Mouse (Mus musculus): ENCODE results near the gene Alpl. TPM values are rescaled to one million over a fixed set of nuclear protein-coding genes. Genes with fewer than 3 reads are reported as not detected.

Gene Alpl
- polyA plus RNA-seq, 1 experiment from 2014 or later, result 43.5 TPM

- ATAC-seq (ENCODE audit: insufficient number of reproducible peaks, low FRiP score, low TSS enrichment, low read depth), result no peak
Observed at GRCm38 (mm10) chr4:137731891-137732290, 64.3 kb downstream of the Alpl start.

GRCm38 (mm10) chr4:137730757-137731156, 65.4 kb downstream of the Alpl start:
- Histone ChIP-seq H3K4me3 (no peak overlapping the region), H3K27me3 (peaks cover 35% of the 10 kb centered on the region), H3K9me3 (no peaks in the 10 kb centered on the region), H3K4me2 (no peak overlapping the region), H3K4me1 (peaks cover 28% of the 10 kb centered on the region), H3K9ac (no peak overlapping the region), H3K36me3 (no peaks in the 10 kb centered on the region), H3K27ac (no peak overlapping the region)
- no peak for ATAC-seq (ENCODE audit: insufficient number of reproducible peaks, low FRiP score, low TSS enrichment, low read depth)
- 79% methylated on average over 8 of the region's 8 CpGs for WGBS

More at GRCm38 (mm10) chr4:137731891-137732290, 64.3 kb downstream of the Alpl start:
- H3K4me3 ChIP-seq, result no peak overlapping the region
- WGBS, result 66% methylated on average over 10 of the region's 10 CpGs
- no peak overlapping the region for H3K4me2 ChIP-seq
- H3K4me1 ChIP-seq, result peaks cover 39% of the 10 kb centered on the region
- peaks cover 35% of the 10 kb centered on the region for H3K27me3 ChIP-seq
- no peak overlapping the region for H3K27ac ChIP-seq
- H3K9ac ChIP-seq, result no peak overlapping the region
- no peaks in the 10 kb centered on the region for H3K9me3 ChIP-seq
- H3K36me3 ChIP-seq, result no peaks in the 10 kb centered on the region

- Histone ChIP-seq H3K36me3 (no peaks in the 10 kb centered on the region), H3K27me3 (peaks cover 35% of the 10 kb centered on the region), H3K4me3 (no peak overlapping the region), H3K4me2 (no peak overlapping the region), H3K27ac (no peak overlapping the region), H3K9me3 (no peaks in the 10 kb centered on the region), H3K4me1 (peaks cover 27% of the 10 kb centered on the region), H3K9ac (no peak overlapping the region)
- ATAC-seq (ENCODE audit: insufficient number of reproducible peaks, low FRiP score, low TSS enrichment, low read depth), result no peak
- WGBS, result 16% methylated on average over 3 of the region's 3 CpGs
Observed at GRCm38 (mm10) chr4:137730134-137730533, 66.0 kb downstream of the Alpl start.

GRCm38 (mm10) chr4:137729155-137729855, 66.9 kb downstream of the Alpl start:
- Histone ChIP-seq H3K4me3 (no peak overlapping the region), H3K9me3 (no peaks in the 10 kb centered on the region), H3K27me3 (peaks cover 40% of the 10 kb centered on the region), H3K4me2 (peak overlapping the region; percentile 32), H3K4me1 (peaks cover 29% of the 10 kb centered on the region), H3K27ac (no peak overlapping the region), H3K36me3 (no peaks in the 10 kb centered on the region), H3K9ac (no peak overlapping the region)
- no peak for ATAC-seq (ENCODE audit: insufficient number of reproducible peaks, low FRiP score, low TSS enrichment, low read depth)
- WGBS, result 22% methylated on average over 24 of the region's 24 CpGs

GRCm38 (mm10) chr4:137728399-137729154, 67.6 kb downstream of the Alpl start:
- Histone ChIP-seq H3K27me3 (peaks cover 47% of the 10 kb centered on the region), H3K4me1 (peaks cover 36% of the 10 kb centered on the region), H3K4me2 (peak overlapping the region; percentile 32), H3K36me3 (no peaks in the 10 kb centered on the region), H3K9me3 (no peaks in the 10 kb centered on the region), H3K9ac (no peak overlapping the region), H3K4me3 (no peak overlapping the region), H3K27ac (no peak overlapping the region)
- no peak for ATAC-seq (ENCODE audit: insufficient number of reproducible peaks, low FRiP score, low TSS enrichment, low read depth)
- WGBS, result 10% methylated on average over 17 of the region's 17 CpGs

- ATAC-seq (ENCODE audit: insufficient number of reproducible peaks, low FRiP score, low TSS enrichment, low read depth), result no peak
- H3K27ac ChIP-seq, result no peak overlapping the region
- H3K4me1 ChIP-seq, result peaks cover 45% of the 10 kb centered on the region
- no peak overlapping the region for H3K4me3 ChIP-seq
- H3K9ac ChIP-seq, result no peak overlapping the region
- 2% methylated on average over 15 of the region's 18 CpGs for WGBS
- peaks cover 56% of the 10 kb centered on the region for H3K27me3 ChIP-seq
- H3K9me3 ChIP-seq, result no peaks in the 10 kb centered on the region
- H3K36me3 ChIP-seq, result no peaks in the 10 kb centered on the region
- no peak overlapping the region for H3K4me2 ChIP-seq
Observed at GRCm38 (mm10) chr4:137727506-137728187, 68.5 kb downstream of the Alpl start.

- ATAC-seq (ENCODE audit: insufficient number of reproducible peaks, low FRiP score, low TSS enrichment, low read depth), result no peak
- Histone ChIP-seq H3K4me1 (peaks cover 45% of the 10 kb centered on the region), H3K9ac (no peak overlapping the region), H3K4me3 (no peak overlapping the region), H3K9me3 (no peaks in the 10 kb centered on the region), H3K4me2 (no peak overlapping the region), H3K36me3 (no peaks in the 10 kb centered on the region), H3K27me3 (peaks cover 50% of the 10 kb centered on the region), H3K27ac (no peak overlapping the region)
- 76% methylated on average over 18 of the region's 18 CpGs for WGBS
Observed at GRCm38 (mm10) chr4:137726739-137727505, 69.3 kb downstream of the Alpl start.

- no peak overlapping the region for H3K4me3 ChIP-seq
- no peak for ATAC-seq (ENCODE audit: insufficient number of reproducible peaks, low FRiP score, low TSS enrichment, low read depth)
- no peak overlapping the region for H3K27ac ChIP-seq
- no peak overlapping the region for H3K9ac ChIP-seq
- H3K4me1 ChIP-seq, result peaks cover 43% of the 10 kb centered on the region
- H3K27me3 ChIP-seq, result peaks cover 51% of the 10 kb centered on the region
- 70% methylated on average over 13 of the region's 13 CpGs for WGBS
- no peaks in the 10 kb centered on the region; the same call in 1 of the 2 replicates for H3K36me3 ChIP-seq
- H3K9me3 ChIP-seq, result no peaks in the 10 kb centered on the region
- no peak overlapping the region for H3K4me2 ChIP-seq
Observed at GRCm38 (mm10) chr4:137725541-137726145, 70.5 kb downstream of the Alpl start.

- H3K27me3 ChIP-seq, result peaks cover 49% of the 10 kb centered on the region
- peaks cover 44% of the 10 kb centered on the region for H3K4me1 ChIP-seq
- WGBS, result 54% methylated on average over 8 of the region's 8 CpGs
- H3K4me3 ChIP-seq, result no peak overlapping the region
- no peak overlapping the region for H3K27ac ChIP-seq
- no peaks in the 10 kb centered on the region; the same call in 1 of the 2 replicates for H3K36me3 ChIP-seq
- H3K4me2 ChIP-seq, result no peak overlapping the region
- no peak overlapping the region for H3K9ac ChIP-seq
- no peak for ATAC-seq (ENCODE audit: insufficient number of reproducible peaks, low FRiP score, low TSS enrichment, low read depth)
- H3K9me3 ChIP-seq, result no peaks in the 10 kb centered on the region
Observed at GRCm38 (mm10) chr4:137724766-137725165, 71.4 kb downstream of the Alpl start.

GRCm38 (mm10) chr4:137724212-137724611, 72.0 kb downstream of the Alpl start:
- H3K27ac ChIP-seq, result no peak overlapping the region
- no peak overlapping the region for H3K9ac ChIP-seq
- H3K4me2 ChIP-seq, result peak overlapping the region; percentile 30; the same call in 1 of the 2 replicates
- H3K27me3 ChIP-seq, result peaks cover 44% of the 10 kb centered on the region
- ATAC-seq (ENCODE audit: insufficient number of reproducible peaks, low FRiP score, low TSS enrichment, low read depth), result no peak
- no peaks in the 10 kb centered on the region for H3K9me3 ChIP-seq
- 36% methylated on average over 11 of the region's 11 CpGs for WGBS
- H3K4me3 ChIP-seq, result no peak overlapping the region
- no peaks in the 10 kb centered on the region; the same call in 1 of the 2 replicates for H3K36me3 ChIP-seq
- peaks cover 46% of the 10 kb centered on the region for H3K4me1 ChIP-seq

GRCm38 (mm10) chr4:137723527-137723926, 72.7 kb downstream of the Alpl start:
- ATAC-seq (ENCODE audit: insufficient number of reproducible peaks, low FRiP score, low TSS enrichment, low read depth), result no peak
- Histone ChIP-seq H3K36me3 (no peaks in the 10 kb centered on the region; the same call in 1 of the 2 replicates), H3K4me3 (peak overlapping the region; percentile 9; the same call in 1 of the 2 replicates), H3K9me3 (no peaks in the 10 kb centered on the region), H3K27me3 (peaks cover 37% of the 10 kb centered on the region), H3K4me2 (peak overlapping the region; percentile 30), H3K27ac (no peak overlapping the region), H3K4me1 (peaks cover 46% of the 10 kb centered on the region), H3K9ac (no peak overlapping the region)
- 33% methylated on average over 25 of the region's 25 CpGs for WGBS
